Mouse (Mus musculus) heart, postnatal 0 days (tissue): ENCODE measurements around the gene Ppil6. TPM values are rescaled to one million over a fixed set of nuclear protein-coding genes. Genes with fewer than 3 reads are reported as not detected.

Source experiments
- ATAC-seq: fragments of 200-750 bp; cut with Nextera tagmentation; 2 replicates; pipeline ENCODE4 v1.8.0; 2017; ENCODE audit warnings: low read depth, moderate number of reproducible peaks, moderate library complexity; ENCODE audit not compliant: insufficient read depth
- DNase-seq: peaks from one replicate; pipeline ENCODE4 v3.0.0-alpha.2; 2016; ENCODE audit warnings: low spot score
- H3K27ac ChIP-seq: fragments of 300-500 bp; sonication (generic); 2 replicates; pipeline ENCODE4 v1.5.1; 2014; ENCODE audit warnings: low read depth, mild to moderate bottlenecking
- H3K27me3 ChIP-seq: fragments of 300-500 bp; sonication (generic); 2 replicates; pipeline ENCODE4 v1.6.1; 2014; ENCODE audit warnings: low read length, mixed read lengths; ENCODE audit not compliant: control insufficient read depth, insufficient read depth
- H3K36me3 ChIP-seq: fragments of 300-500 bp; sonication (generic); replicated peaks from 2 replicates; pipeline ENCODE4 v1.6.1; 2014; ENCODE audit warnings: low read length, mixed read lengths; ENCODE audit not compliant: control insufficient read depth, insufficient read depth
- H3K4me1 ChIP-seq: fragments of 300-500 bp; sonication (generic); 2 replicates; pipeline ENCODE4 v1.6.1; 2014; ENCODE audit warnings: antibody characterized with exemption; ENCODE audit not compliant: control insufficient read depth, insufficient read depth
- H3K4me2 ChIP-seq: fragments of 300-500 bp; sonication (generic); 2 replicates; pipeline ENCODE4 v1.6.1; 2014; ENCODE audit warnings: low read depth, mild to moderate bottlenecking, low read length, moderate library complexity
- H3K4me3 ChIP-seq: fragments of 300-500 bp; sonication (generic); 2 replicates; pipeline ENCODE4 v1.5.1; 2014; ENCODE audit warnings: low read depth, low read length
- H3K9ac ChIP-seq: fragments of 300-500 bp; sonication (generic); replicated peaks from 2 replicates; pipeline ENCODE4 v1.6.1; 2014; ENCODE audit warnings: low read depth, low read length, mixed read lengths
- H3K9me3 ChIP-seq: fragments of 300-500 bp; sonication (generic); replicated peaks from 2 replicates; pipeline ENCODE4 v1.6.1; 2016; ENCODE audit warnings: low read length; ENCODE audit not compliant: control insufficient read depth
- CTCF ChIP-seq: IDR thresholded peaks from 2 replicates; pipeline ENCODE4 v1.5.1; 2016; ENCODE audit warnings: antibody characterized with exemption, control low read depth, low read depth
- EP300 ChIP-seq: IDR thresholded peaks from 2 replicates; pipeline ENCODE4 v1.6.1; 2016; ENCODE audit warnings: antibody characterized with exemption, low read depth
- WGBS: fragments of 180-500 bp; shearing (Covaris S2); extraction: QIAGEN DNeasy Blood & Tissue Kit; methylation state at CpG from one replicate; pipeline ENCODE4 v1.1.7; 2014; 5-methylcytosine and 5-hydroxymethylcytosine counted together
- polyA plus RNA-seq: library from polyadenylated mRNA; unstranded; fragments of >200 nt; fragmentation: Nextera tagmentation; extraction: Ambion mirVana; gene quantifications from 2 replicates; pipeline ENCODE4 v1.2.1, GENCODE M21; 2015
- total RNA-seq: library from RNA; depleted of rRNA; stranded (reverse); fragments of >200 nt; gene quantifications from 2 replicates; pipeline ENCODE4 v1.2.3, GENCODE M21; 2014; ENCODE audit warnings: low replicate concordance

Ppil6 gene
- total and polyA plus RNA-seq, 2 experiments from 2014 or later = 5.9 TPM; not detected in 1

GRCm38 (mm10) chr10:41536714-41537113 is 46.5 kb downstream of the Ppil6 start:
- Histone ChIP-seq H3K4me2 (no peak overlapping the region), H3K27me3 (no peaks in the 10 kb centered on the region), H3K36me3 (peaks cover 44% of the 10 kb centered on the region), H3K9me3 (no peaks in the 10 kb centered on the region), H3K9ac (no peak overlapping the region), H3K4me1 (no peaks in the 10 kb centered on the region), H3K27ac (no peak overlapping the region), H3K4me3 (no peak overlapping the region)
- TF ChIP-seq EP300 (no peak), CTCF (no peak)
- no peak for DNase-seq
- 85% methylated on average over 1 of the region's 1 CpGs for WGBS
- ATAC-seq = no peak

GRCm38 (mm10) chr10:41537226-41537982 is 47.2 kb downstream of the Ppil6 start:
- Histone ChIP-seq H3K27ac (no peak overlapping the region), H3K4me1 (no peaks in the 10 kb centered on the region), H3K9ac (no peak overlapping the region), H3K36me3 (peaks cover 42% of the 10 kb centered on the region), H3K27me3 (no peaks in the 10 kb centered on the region), H3K4me2 (no peak overlapping the region), H3K4me3 (no peak overlapping the region), H3K9me3 (no peaks in the 10 kb centered on the region)
- WGBS = 91% methylated on average over 4 of the region's 4 CpGs
- DNase-seq (no peak), ATAC-seq (no peak)
- no peak for TF ChIP-seq CTCF
- TF ChIP-seq EP300 = no peak

GRCm38 (mm10) chr10:41537983-41538330 is 47.7 kb downstream of the Ppil6 start:
- Histone ChIP-seq H3K27me3 (no peaks in the 10 kb centered on the region), H3K9me3 (no peaks in the 10 kb centered on the region), H3K4me3 (no peak overlapping the region), H3K9ac (no peak overlapping the region), H3K27ac (no peak overlapping the region), H3K4me1 (no peaks in the 10 kb centered on the region), H3K4me2 (no peak overlapping the region), H3K36me3 (peaks cover 37% of the 10 kb centered on the region; the same call in 1 of the 2 replicates)
- TF ChIP-seq EP300 (no peak), CTCF (no peak)
- 87% methylated on average over 3 of the region's 3 CpGs for WGBS
- ATAC-seq (no peak), DNase-seq (no peak)

- no peak overlapping the region for H3K4me3 ChIP-seq
- H3K4me2 ChIP-seq = no peak overlapping the region
- no peak for ATAC-seq
- WGBS = 92% methylated on average over 4 of the region's 4 CpGs
- H3K9ac ChIP-seq = no peak overlapping the region
- TF ChIP-seq CTCF (no peak), EP300 (no peak)
- 0 out of 2 replicates have a peak, but pooled peaks cover under 1% of the 10 kb centered on the region for H3K4me1 ChIP-seq
- no peak for DNase-seq
- H3K27me3 ChIP-seq = no peaks in the 10 kb centered on the region
- peaks cover 26% of the 10 kb centered on the region; the same call in 1 of the 2 replicates for H3K36me3 ChIP-seq
- H3K27ac ChIP-seq = no peak overlapping the region
- no peaks in the 10 kb centered on the region for H3K9me3 ChIP-seq
These were observed 48.7 kb downstream of the Ppil6 start for GRCm38 (mm10) chr10:41538986-41539385.

GRCm38 (mm10) chr10:41542057-41542456 is 51.8 kb downstream of the Ppil6 start:
- no peaks in the 10 kb centered on the region for H3K27me3 ChIP-seq
- no peak for ATAC-seq
- WGBS = 95% methylated on average over 6 of the region's 6 CpGs
- H3K9ac ChIP-seq = no peak overlapping the region
- H3K27ac ChIP-seq = no peak overlapping the region
- no peak for DNase-seq
- H3K4me2 ChIP-seq = no peak overlapping the region
- H3K36me3 ChIP-seq = 0 out of 2 replicates have a peak, but pooled peaks cover 3% of the 10 kb centered on the region
- no peak overlapping the region for H3K4me3 ChIP-seq
- peaks cover 14% of the 10 kb centered on the region for H3K4me1 ChIP-seq
- no peaks in the 10 kb centered on the region for H3K9me3 ChIP-seq
- TF ChIP-seq EP300 = no peak
- TF ChIP-seq CTCF = no peak

- Histone ChIP-seq H3K27ac (no peak overlapping the region), H3K9ac (no peak overlapping the region), H3K27me3 (no peaks in the 10 kb centered on the region), H3K4me2 (no peak overlapping the region), H3K4me1 (peaks cover 14% of the 10 kb centered on the region), H3K36me3 (no peaks in the 10 kb centered on the region), H3K4me3 (no peak overlapping the region), H3K9me3 (no peaks in the 10 kb centered on the region)
- no peak for ATAC-seq
- WGBS = 76% methylated on average over 4 of the region's 4 CpGs
- TF ChIP-seq CTCF (no peak), EP300 (no peak)
- no peak for DNase-seq
These were observed 53.2 kb downstream of the Ppil6 start for GRCm38 (mm10) chr10:41543439-41543838.
